Mouse (Mus musculus) kidney, adult 2 months (tissue): ENCODE results near the gene Man2a1. TPM values are rescaled to one million over a fixed set of nuclear protein-coding genes. Genes with fewer than 3 reads are reported as not detected.
A peak's percentile ranks its signal among the peaks of the same experiment; 100 is the strongest.

ENCODE experiments used
- DNase-seq: peaks from one replicate; pipeline ENCODE4 v3.0.0; 2021
- H3K27ac ChIP-seq: fragments of 200-500 bp; 2 replicates; pipeline ENCODE4 v1.5.1; 2012; ENCODE audit warnings: low read depth, low read length, control low read depth, inconsistent platforms; ENCODE audit not compliant: insufficient read depth
- H3K27me3 ChIP-seq: fragments of 200-500 bp; replicated peaks from 2 replicates; pipeline ENCODE4 v1.6.1; 2012; ENCODE audit warnings: mild to moderate bottlenecking, moderate library complexity, low read length, inconsistent platforms; ENCODE audit not compliant: control insufficient read depth, insufficient read depth
- H3K36me3 ChIP-seq: fragments of 200-500 bp; 2 replicates; pipeline ENCODE4 v1.6.1; 2012; ENCODE audit warnings: mild to moderate bottlenecking, moderate library complexity, low read length, inconsistent platforms; ENCODE audit not compliant: control insufficient read depth, insufficient read depth
- H3K4me1 ChIP-seq: fragments of 200-500 bp; 2 replicates; pipeline ENCODE4 v1.6.1; 2011; ENCODE audit warnings: low read length; ENCODE audit not compliant: control insufficient read depth, insufficient read depth
- H3K4me3 ChIP-seq: fragments of 200-500 bp; 2 replicates; pipeline ENCODE4 v1.5.1; 2011; ENCODE audit warnings: mild to moderate bottlenecking, low read depth, low read length, control low read depth; ENCODE audit not compliant: insufficient read depth
- CTCF ChIP-seq: fragments of 200-500 bp; conservative IDR thresholded peaks from 2 replicates; pipeline ENCODE4 v1.5.1; 2011; ENCODE audit warnings: low read depth, mild to moderate bottlenecking, control low read depth, low read length, moderate library complexity, mixed read lengths; ENCODE audit not compliant: insufficient read depth, insufficient read length
- POLR2A ChIP-seq: fragments of 200-500 bp; IDR thresholded peaks from one replicate; pipeline ENCODE4 v1.6.1; 2011; ENCODE audit warnings: low read depth, low read length, control low read depth
- WGBS: fragments of 180-500 bp; shearing (Covaris S2); methylation state at CpG from one replicate; pipeline ENCODE4 v1.1.7; 2018; 5-methylcytosine and 5-hydroxymethylcytosine counted together
- polyA plus RNA-seq: library from polyadenylated mRNA; depleted of rRNA; stranded (reverse); fragments of >200 nt; gene quantifications from 2 replicates; pipeline ENCODE4 v1.2.3, GENCODE M21; 2012

Man2a1 gene
- polyA plus RNA-seq, 1 experiment, result 27.3 TPM

GRCm38 (mm10) chr17:64723162-64723561 is 122.6 kb downstream of the Man2a1 start:
- Histone ChIP-seq H3K27ac (no peak overlapping the region), H3K4me1 (no peaks in the 10 kb centered on the region), H3K4me3 (no peak overlapping the region), H3K36me3 (no peaks in the 10 kb centered on the region; the same call in 1 of the 2 replicates), H3K27me3 (no peaks in the 10 kb centered on the region)
- DNase-seq, result no peak
- 48% methylated on average over 1 of the region's 1 CpGs for whole genome bisulfite sequencing
- no peak for TF ChIP-seq CTCF
- TF ChIP-seq POLR2A, result no peak

GRCm38 (mm10) chr17:64725214-64725613 is 124.7 kb downstream of the Man2a1 start:
- 99% methylated on average over 3 of the region's 3 CpGs for WGBS

GRCm38 (mm10) chr17:64726032-64726431 is 125.5 kb downstream of the Man2a1 start:
- Histone ChIP-seq H3K27me3 (no peaks in the 10 kb centered on the region), H3K4me3 (no peak overlapping the region), H3K4me1 (no peaks in the 10 kb centered on the region), H3K27ac (no peak overlapping the region), H3K36me3 (no peaks in the 10 kb centered on the region; the same call in 1 of the 2 replicates)
- DNase-seq, result no peak
- TF ChIP-seq POLR2A (no peak), CTCF (no peak)
- 82% methylated on average over 7 of the region's 7 CpGs for WGBS

More at GRCm38 (mm10) chr17:64725214-64725613, 124.7 kb downstream of the Man2a1 start:
- Histone ChIP-seq H3K27me3 (no peaks in the 10 kb centered on the region), H3K4me1 (no peaks in the 10 kb centered on the region), H3K27ac (no peak overlapping the region), H3K36me3 (no peaks in the 10 kb centered on the region; the same call in 1 of the 2 replicates), H3K4me3 (no peak overlapping the region)
- TF ChIP-seq CTCF (no peak), POLR2A (no peak)
- DNase-seq, result no peak

- H3K4me1 ChIP-seq, result no peaks in the 10 kb centered on the region
- WGBS, result 79% methylated on average over 4 of the region's 4 CpGs
- peak; percentile 41 for DNase-seq
- H3K4me3 ChIP-seq, result no peak overlapping the region
- H3K27me3 ChIP-seq, result no peaks in the 10 kb centered on the region
- no peak overlapping the region for H3K27ac ChIP-seq
- no peak for TF ChIP-seq CTCF
- TF ChIP-seq POLR2A, result no peak
- H3K36me3 ChIP-seq, result peaks cover 14% of the 10 kb centered on the region
These were observed 135.0 kb downstream of the Man2a1 start for GRCm38 (mm10) chr17:64735492-64735891.

- H3K27me3 ChIP-seq, result no peaks in the 10 kb centered on the region
- no peak for DNase-seq
- no peak overlapping the region for H3K4me3 ChIP-seq
- H3K27ac ChIP-seq, result no peak overlapping the region
- WGBS, result 78% methylated on average over 1 of the region's 1 CpGs
- no peak for TF ChIP-seq CTCF
- TF ChIP-seq POLR2A, result no peak
- H3K36me3 ChIP-seq, result peaks cover 15% of the 10 kb centered on the region
- H3K4me1 ChIP-seq, result peaks cover 6% of the 10 kb centered on the region; the same call in 1 of the 2 replicates
These were observed 137.4 kb downstream of the Man2a1 start for GRCm38 (mm10) chr17:64737918-64738317.

GRCm38 (mm10) chr17:64739129-64739528 is 138.6 kb downstream of the Man2a1 start:
- Histone ChIP-seq H3K27ac (no peak overlapping the region), H3K4me1 (peaks cover 14% of the 10 kb centered on the region), H3K36me3 (peaks cover 14% of the 10 kb centered on the region), H3K27me3 (no peaks in the 10 kb centered on the region), H3K4me3 (no peak overlapping the region)
- no peak for DNase-seq
- WGBS, result 96% methylated on average over 6 of the region's 6 CpGs
- no peak for TF ChIP-seq POLR2A
- no peak for TF ChIP-seq CTCF

GRCm38 (mm10) chr17:64742715-64743605 is 142.4 kb downstream of the Man2a1 start:
- no peak overlapping the region for H3K27ac ChIP-seq
- H3K4me1 ChIP-seq, result peaks cover 14% of the 10 kb centered on the region
- H3K27me3 ChIP-seq, result no peaks in the 10 kb centered on the region
- peak; percentile 73 for DNase-seq
- WGBS, result 55% methylated on average over 6 of the region's 6 CpGs
- TF ChIP-seq POLR2A (no peak), CTCF (no peak)
- H3K4me3 ChIP-seq, result no peak overlapping the region
- H3K36me3 ChIP-seq, result peaks cover 6% of the 10 kb centered on the region
